Mouse (Mus musculus) ES-Bruce4 (cell line): Measurements from ENCODE around the gene Srsf9. TPM values are rescaled to one million over a fixed set of nuclear protein-coding genes. Genes with fewer than 3 reads are reported as not detected.

ENCODE experiments used
- H3K27ac ChIP-seq: 2 replicates; pipeline ENCODE4 v1.5.1; 2012; ENCODE audit warnings: low read length, inconsistent platforms; ENCODE audit not compliant: insufficient read depth
- H3K27me3 ChIP-seq: 2 replicates; pipeline ENCODE4 v1.6.1; 2012; ENCODE audit warnings: mild to moderate bottlenecking, low read length, inconsistent platforms; ENCODE audit not compliant: control insufficient read depth, poor library complexity, insufficient read depth, severe bottlenecking
- H3K36me3 ChIP-seq: 2 replicates; pipeline ENCODE4 v1.6.1; 2012; ENCODE audit warnings: inconsistent platforms, mild to moderate bottlenecking, low read length, moderate library complexity; ENCODE audit not compliant: control insufficient read depth, poor library complexity, insufficient read depth, severe bottlenecking
- H3K4me1 ChIP-seq: one replicate; pipeline ENCODE4 v1.8.1; 2011; ENCODE audit warnings: low read length; ENCODE audit not compliant: control insufficient read depth, insufficient read depth
- H3K4me3 ChIP-seq: 2 replicates; pipeline ENCODE4 v1.5.1; 2011; ENCODE audit warnings: low read depth, mild to moderate bottlenecking, low read length
- H3K9ac ChIP-seq: 2 replicates; pipeline ENCODE4 v1.6.1; 2012; ENCODE audit warnings: low read depth, mild to moderate bottlenecking, inconsistent platforms; ENCODE audit not compliant: poor library complexity, severe bottlenecking
- H3K9me3 ChIP-seq: replicated peaks from 2 replicates; pipeline ENCODE4 v1.6.1; 2012; ENCODE audit warnings: mild to moderate bottlenecking, low read length, inconsistent platforms; ENCODE audit not compliant: control insufficient read depth, poor library complexity, insufficient read depth, severe bottlenecking
- CTCF ChIP-seq: IDR thresholded peaks from one replicate; pipeline ENCODE4 v1.8.1; 2011; ENCODE audit warnings: low read depth, low read length
- EP300 ChIP-seq: IDR thresholded peaks from 2 replicates; pipeline ENCODE4 v1.6.1; 2011; ENCODE audit warnings: low read depth, low read length; ENCODE audit not compliant: insufficient read depth
- POLR2A ChIP-seq: IDR thresholded peaks from one replicate; pipeline ENCODE4 v1.8.1; 2011; ENCODE audit warnings: low read length; ENCODE audit not compliant: insufficient read depth
- polyA plus RNA-seq: library from polyadenylated mRNA; stranded (reverse); fragments of >200 nt; gene quantifications from 2 replicates; pipeline ENCODE4 v1.2.4, GENCODE M21; 2011; ENCODE audit warnings: low read depth; ENCODE audit not compliant: missing spikeins, insufficient read depth, insufficient read length

Gene Srsf9
- polyA plus RNA-seq, 1 experiment, result 111 TPM

DNA sequence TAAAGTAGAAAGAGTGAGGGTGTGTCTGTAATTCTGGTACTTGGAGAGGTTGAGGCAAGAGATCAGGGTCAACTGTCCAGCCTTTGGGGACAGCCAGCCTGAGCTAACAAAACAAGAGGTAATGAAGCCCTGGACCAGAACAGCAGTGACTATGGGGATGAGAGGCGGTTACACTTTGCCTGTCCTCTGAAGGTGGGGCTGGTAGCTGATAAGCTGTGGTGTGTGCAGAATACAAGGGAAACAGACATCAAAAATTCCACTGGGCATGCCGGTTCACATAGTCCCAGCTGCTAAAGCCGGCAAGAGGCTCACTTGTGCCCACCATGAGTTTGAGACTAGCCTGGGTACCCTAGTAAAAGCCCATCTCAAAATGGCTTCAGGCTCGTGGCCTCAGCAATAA is 14.6 kb upstream of the Srsf9 start:
- no peaks in the 10 kb centered on the region for H3K27me3 ChIP-seq
- no peaks in the 10 kb centered on the region for H3K9me3 ChIP-seq
- H3K9ac ChIP-seq, result no peak overlapping the region
- no peaks in the 10 kb centered on the region for H3K36me3 ChIP-seq
- H3K27ac ChIP-seq, result no peak overlapping the region
- no peak overlapping the region for H3K4me3 ChIP-seq
- no peaks in the 10 kb centered on the region for H3K4me1 ChIP-seq
- TF ChIP-seq POLR2A, result no peak
- no peak for TF ChIP-seq CTCF
- TF ChIP-seq EP300, result no peak

DNA sequence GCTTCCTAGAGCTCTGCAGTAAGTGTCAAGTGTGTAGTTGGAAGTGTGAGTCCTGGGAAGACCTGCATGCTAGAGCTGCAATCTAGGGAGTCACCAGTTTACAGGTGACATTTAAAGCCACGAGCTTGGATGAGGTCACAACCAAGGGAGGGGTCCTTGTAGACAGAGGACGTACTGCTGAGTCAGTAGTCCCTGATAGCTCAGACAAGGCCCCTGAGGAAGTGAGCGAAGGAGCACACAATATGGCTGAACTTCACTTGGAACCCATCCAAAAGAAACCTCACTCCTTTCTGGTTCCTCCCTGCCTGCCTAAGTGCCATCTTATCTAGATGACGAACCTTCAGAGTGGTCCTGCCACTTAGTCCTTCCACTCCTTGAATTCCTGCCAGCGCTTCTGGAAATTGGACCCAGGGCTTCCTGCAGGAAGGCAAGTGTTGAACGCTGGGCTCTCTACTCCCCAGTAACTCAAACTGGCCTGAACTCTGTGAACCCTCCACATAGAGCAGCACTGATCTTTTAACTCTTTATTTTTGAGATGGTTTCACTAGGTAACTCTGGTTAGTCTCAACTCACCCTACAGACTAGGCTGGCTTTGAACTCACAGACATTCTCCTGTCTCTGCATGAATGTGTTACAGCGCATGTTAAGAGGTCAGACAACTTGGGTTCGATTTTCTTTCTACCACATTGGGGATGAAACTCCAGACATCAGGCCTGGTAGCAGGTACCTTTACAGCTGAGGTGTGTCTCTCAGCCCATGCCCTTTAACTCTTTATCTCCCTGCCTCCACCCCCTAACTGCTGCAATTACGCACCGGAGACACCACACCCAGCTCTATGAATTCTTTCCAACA is 13.9 kb upstream of the Srsf9 start:
- Histone ChIP-seq H3K27ac (peak overlapping the region; percentile 41; the same call in 1 of the 2 replicates), H3K27me3 (no peaks in the 10 kb centered on the region), H3K4me1 (peaks cover 2% of the 10 kb centered on the region), H3K9me3 (no peaks in the 10 kb centered on the region), H3K36me3 (no peaks in the 10 kb centered on the region), H3K9ac (no peak overlapping the region), H3K4me3 (peak overlapping the region; percentile 37)
- TF ChIP-seq EP300, result no peak
- TF ChIP-seq POLR2A, result no peak
- no peak for TF ChIP-seq CTCF

DNA sequence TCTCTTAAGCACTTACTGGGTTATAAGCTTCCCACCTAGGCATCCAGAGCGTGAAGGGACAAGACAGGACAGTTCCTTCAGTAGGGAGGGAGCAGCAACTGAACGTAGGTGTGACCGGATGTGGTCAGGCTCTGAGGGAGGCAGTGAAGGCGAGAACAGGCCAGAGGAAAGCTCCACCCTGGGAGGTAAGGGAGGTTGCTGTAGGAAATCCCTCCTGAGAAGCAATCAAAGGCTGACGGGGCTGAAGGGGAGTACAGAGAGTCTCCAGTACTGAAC is 13.4 kb upstream of the Srsf9 start:
- Histone ChIP-seq H3K4me3 (peak overlapping the region; percentile 37), H3K27ac (peak overlapping the region; percentile 41; the same call in 1 of the 2 replicates), H3K9ac (no peak overlapping the region), H3K4me1 (peaks cover 4% of the 10 kb centered on the region), H3K9me3 (no peaks in the 10 kb centered on the region), H3K27me3 (no peaks in the 10 kb centered on the region), H3K36me3 (no peaks in the 10 kb centered on the region)
- TF ChIP-seq CTCF (no peak), POLR2A (no peak), EP300 (peak; percentile 61; the same call in 1 of the 2 replicates)

DNA sequence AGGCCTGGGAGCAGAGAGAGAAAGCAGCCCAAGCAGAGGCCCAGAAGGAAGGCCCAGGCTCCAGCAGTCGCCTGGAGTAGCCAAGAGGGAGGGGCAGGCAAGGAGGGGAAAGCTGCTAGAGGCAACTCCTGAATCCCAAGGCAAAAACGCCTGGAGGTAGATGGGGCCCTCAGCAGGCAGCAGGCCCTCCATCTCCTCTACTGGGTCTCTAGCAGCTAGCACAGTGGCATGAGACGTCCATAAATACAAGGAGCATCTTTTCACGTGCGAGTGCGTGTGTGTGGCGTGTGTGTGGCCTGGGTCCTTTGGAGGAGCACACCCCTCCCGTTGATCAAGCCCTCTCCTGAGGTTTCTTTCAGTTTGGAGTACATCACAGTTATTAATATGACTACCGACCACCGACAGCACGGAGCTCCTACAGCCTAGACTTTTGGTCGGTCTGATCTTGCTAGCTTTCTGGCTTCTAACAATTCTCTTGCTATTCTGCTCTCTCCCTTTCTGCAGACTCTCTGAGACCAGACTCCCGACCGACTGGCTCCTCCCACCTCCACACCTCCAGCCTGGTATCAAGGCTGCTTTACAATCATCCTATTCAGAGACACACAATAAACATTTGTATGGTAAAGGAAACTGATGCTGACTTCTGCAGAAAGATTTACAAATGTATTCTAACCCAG is 9.9 kb upstream of the Srsf9 start:
- no peaks in the 10 kb centered on the region for H3K36me3 ChIP-seq
- no peaks in the 10 kb centered on the region for H3K9me3 ChIP-seq
- H3K4me3 ChIP-seq, result no peak overlapping the region
- TF ChIP-seq POLR2A (no peak), EP300 (0 out of 2 replicates have a peak, but pooled peaks have one; percentile 32)
- H3K27me3 ChIP-seq, result no peaks in the 10 kb centered on the region
- peak overlapping the region; percentile 84 for H3K27ac ChIP-seq
- H3K9ac ChIP-seq, result no peak overlapping the region
- peaks cover 7% of the 10 kb centered on the region for H3K4me1 ChIP-seq

DNA sequence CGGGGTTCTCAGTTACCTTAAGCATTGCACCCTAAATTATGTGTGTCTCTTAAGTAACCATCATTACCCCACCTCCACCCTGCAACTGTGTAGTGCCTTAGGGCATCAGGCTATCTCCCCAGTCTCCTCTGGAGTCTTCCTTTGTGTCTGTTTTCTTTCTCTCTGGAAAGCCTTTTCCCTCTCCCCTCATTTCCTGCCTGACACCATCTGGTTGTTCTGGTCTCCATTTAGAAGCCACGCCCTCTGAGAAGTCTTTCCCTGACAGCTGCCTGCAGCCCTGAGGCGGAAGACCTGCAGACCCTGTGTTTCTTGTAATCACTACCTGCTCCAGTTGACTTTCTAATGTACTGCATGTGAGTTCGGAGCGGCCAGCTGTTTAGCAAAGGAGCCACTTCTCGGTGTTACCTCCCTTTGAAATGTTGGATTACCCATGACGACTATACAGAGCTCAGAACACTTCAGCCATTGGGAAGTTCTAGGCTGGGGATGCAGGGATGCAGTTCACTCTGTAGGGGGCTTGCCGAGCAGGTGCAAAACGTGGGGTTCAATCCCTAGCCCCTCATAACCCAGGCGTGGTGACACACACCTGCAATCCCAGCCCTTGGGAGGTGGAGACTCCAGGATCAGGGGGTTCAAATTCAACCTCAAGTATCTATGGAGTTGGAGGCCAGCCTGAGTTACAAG is 9.2 kb upstream of the Srsf9 start:
- Histone ChIP-seq H3K27me3 (no peaks in the 10 kb centered on the region), H3K4me1 (peaks cover 7% of the 10 kb centered on the region), H3K4me3 (peak overlapping the region; percentile 20; the same call in 1 of the 2 replicates), H3K27ac (peak overlapping the region; percentile 95), H3K9ac (no peak overlapping the region), H3K9me3 (no peaks in the 10 kb centered on the region), H3K36me3 (no peaks in the 10 kb centered on the region)
- TF ChIP-seq EP300 (peak; percentile 92; the same call in 1 of the 2 replicates), CTCF (no peak), POLR2A (no peak)
